Mouse (Mus musculus) MEL (cell line): ENCODE data around the gene Grb10. TPM values are rescaled to one million over a fixed set of nuclear protein-coding genes. Genes with fewer than 3 reads are reported as not detected.

ENCODE experiments used
- DNase-seq: peaks from one replicate; pipeline ENCODE4 v3.0.0; 2011; ENCODE audit warnings: low read depth, low spot score
- H3K27ac ChIP-seq: 2 replicates; pipeline ENCODE4 v1.5.1; 2012; ENCODE audit warnings: low read depth, mild to moderate bottlenecking, control low read depth, low read length, moderate library complexity; ENCODE audit not compliant: control insufficient read depth
- H3K27me3 ChIP-seq, 2 experiments: fragments of 150-350 bp in 1 of 2; sonication (generic) in 1 of 2; 2 replicates each; pipeline ENCODE4 v1.6.1; 2012; ENCODE audit warnings: low read length in 2 of 2, mild to moderate bottlenecking in 2 of 2, improper control_type of control experiment in 1 of 2, moderate library complexity in 1 of 2; ENCODE audit not compliant: insufficient read depth in 2 of 2, control insufficient read depth in 1 of 2
- H3K36me3 ChIP-seq, 2 experiments: 2 replicates each; pipeline ENCODE4 v1.6.1; 2012 to 2014; ENCODE audit warnings: low read length in 2 of 2, improper control_type of control experiment in 1 of 2, inconsistent platforms in 1 of 2, mild to moderate bottlenecking in 1 of 2; ENCODE audit not compliant: insufficient read depth in 2 of 2, control insufficient read depth in 1 of 2
- H3K4me1 ChIP-seq, 2 experiments: fragments of 150-350 bp in 1 of 2; sonication (generic) in 1 of 2; 2 replicates each; pipeline ENCODE4 v1.6.1; 2012; ENCODE audit warnings: low read length in 2 of 2, improper control_type of control experiment in 1 of 2, mild to moderate bottlenecking in 1 of 2; ENCODE audit not compliant: insufficient read depth in 2 of 2, control insufficient read depth in 1 of 2
- H3K4me3 ChIP-seq, 2 experiments: fragments of 150-350 bp in 1 of 2; sonication (generic) in 1 of 2; 2 replicates each; pipeline ENCODE4 v1.5.1; 2012; ENCODE audit warnings: low read depth in 2 of 2, low read length in 2 of 2, mild to moderate bottlenecking in 2 of 2, moderate library complexity in 2 of 2, control low read depth in 1 of 2, improper control_type of control experiment in 1 of 2; ENCODE audit not compliant: control insufficient read depth in 1 of 2, insufficient read depth in 1 of 2
- H3K79me2 ChIP-seq: 2 replicates; pipeline ENCODE4 v1.6.1; 2012; ENCODE audit warnings: mild to moderate bottlenecking, low read length, moderate library complexity; ENCODE audit not compliant: control insufficient read depth, poor library complexity, insufficient read depth
- H3K9ac ChIP-seq: 2 replicates; pipeline ENCODE4 v1.6.1; 2012; ENCODE audit warnings: low read depth, mild to moderate bottlenecking, control low read depth, low read length, moderate library complexity; ENCODE audit not compliant: control insufficient read depth, poor library complexity, severe bottlenecking
- H3K9me3 ChIP-seq: fragments of 150-350 bp; sonication (generic); replicated peaks from 2 replicates; pipeline ENCODE4 v1.6.1; 2012; ENCODE audit warnings: mild to moderate bottlenecking, low read length, improper control_type of control experiment, moderate library complexity; ENCODE audit not compliant: insufficient read depth
- CHD1 ChIP-seq: IDR thresholded peaks from 2 replicates; pipeline ENCODE4 v1.6.1; 2012; ENCODE audit warnings: low read depth, mild to moderate bottlenecking, inconsistent platforms, low read length, improper control_type of control experiment
- CHD2 ChIP-seq: IDR thresholded peaks from 2 replicates; pipeline ENCODE4 v1.6.1; 2011; ENCODE audit warnings: low read length, improper control_type of control experiment
- EP300 ChIP-seq, 2 experiments: IDR thresholded peaks; 2 replicates each; pipeline ENCODE4 v1.6.1; 2011; ENCODE audit warnings: improper control_type of control experiment in 2 of 2, low read length in 2 of 2, low read depth in 1 of 2, mild to moderate bottlenecking in 1 of 2
- GATA1 ChIP-seq: IDR thresholded peaks from 2 replicates; pipeline ENCODE4 v1.6.1; 2011; ENCODE audit warnings: low read depth, low read length, improper control_type of control experiment
- KAT2A ChIP-seq: conservative IDR thresholded peaks from 2 replicates; pipeline ENCODE4 v1.6.1; 2012; ENCODE audit warnings: low read depth, low read length, improper control_type of control experiment, inconsistent platforms
- MAFK ChIP-seq: IDR thresholded peaks from 2 replicates; pipeline ENCODE4 v1.6.1; 2011; ENCODE audit warnings: low read depth, mild to moderate bottlenecking, low read length, improper control_type of control experiment, borderline replicate concordance
- MAX ChIP-seq: IDR thresholded peaks from 2 replicates; pipeline ENCODE4 v1.6.1; 2011; ENCODE audit warnings: low read length, improper control_type of control experiment
- MYB ChIP-seq: IDR thresholded peaks from 2 replicates; pipeline ENCODE4 v1.6.1; 2011; ENCODE audit warnings: mild to moderate bottlenecking, low read depth, low read length, improper control_type of control experiment
- POLR2AphosphoS2 ChIP-seq: IDR thresholded peaks from 2 replicates; pipeline ENCODE4 v1.6.1; 2011; ENCODE audit warnings: low read length, improper control_type of control experiment
- POLR2AphosphoS5 ChIP-seq: IDR thresholded peaks from 2 replicates; pipeline ENCODE4 v1.6.1; 2012; ENCODE audit warnings: low read depth, borderline replicate concordance, mild to moderate bottlenecking, inconsistent platforms, low read length, moderate library complexity, mixed read lengths
- SIN3A ChIP-seq: IDR thresholded peaks from 2 replicates; pipeline ENCODE4 v1.6.1; 2012; ENCODE audit warnings: low read length, improper control_type of control experiment, inconsistent platforms
- SMC3 ChIP-seq: IDR thresholded peaks from 2 replicates; pipeline ENCODE4 v1.6.1; 2011; ENCODE audit warnings: low read depth, low read length, improper control_type of control experiment
- TBP ChIP-seq: IDR thresholded peaks from 2 replicates; pipeline ENCODE4 v1.8.0; 2011; ENCODE audit warnings: low read depth, low read length, improper control_type of control experiment
- TCF12 ChIP-seq: IDR thresholded peaks from 2 replicates; pipeline ENCODE4 v1.6.1; 2014; ENCODE audit warnings: low read depth, mild to moderate bottlenecking, inconsistent platforms, low read length, improper control_type of control experiment, moderate library complexity
- ZMIZ1 ChIP-seq: IDR thresholded peaks from 2 replicates; pipeline ENCODE4 v1.6.1; 2012; ENCODE audit warnings: low read depth, mild to moderate bottlenecking, inconsistent platforms, low read length, improper control_type of control experiment, moderate library complexity
- polyA plus RNA-seq, 2 experiments: library from polyadenylated mRNA; stranded (reverse) in 1 of 2; unstranded in 1 of 2; fragments of >175 nt in 1 of 2; fragments of >200 nt in 1 of 2; gene quantifications; 2 replicates each; pipeline versions ENCODE4 v1.2.1 to v1.2.4; 2012; ENCODE audit warnings: low replicate concordance in 2 of 2, low read depth in 1 of 2; ENCODE audit not compliant: insufficient read length in 2 of 2, insufficient read depth in 1 of 2, missing spikeins in 1 of 2
- total RNA-seq: library from RNA; depleted of rRNA; stranded (reverse); fragments of 300-350 nt; gene quantifications from 2 replicates; pipeline ENCODE4 v1.2.3, GENCODE M21; 2012

The Grb10 gene
- total and polyA plus RNA-seq, 3 experiments = not detected

DNA sequence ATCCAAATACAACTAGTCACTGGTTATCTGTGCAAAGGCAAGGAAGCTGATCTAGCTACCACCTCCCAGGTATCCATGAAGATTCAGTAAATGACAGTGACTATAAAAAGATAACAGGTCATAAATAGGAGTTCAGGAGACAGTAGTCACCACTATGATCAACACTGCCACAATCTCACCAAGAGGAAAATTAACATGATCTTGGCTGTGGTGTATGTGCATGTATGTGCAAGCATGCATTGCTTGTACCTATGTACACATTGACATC lies 94.5 kb downstream of the Grb10 start:
- peaks cover 0 to 3% of the 10 kb centered on the region in 2 experiments; a peak in 1 of 4 replicates for H3K4me1 ChIP-seq
- H3K4me3 ChIP-seq = no peak overlapping the region
- DNase-seq = no peak

GRCm38 (mm10) chr11:11943240-11944081 lies 95.0 kb downstream of the Grb10 start:
- H3K4me1 ChIP-seq = peaks cover 0 to 3% of the 10 kb centered on the region in 2 experiments; a peak in 1 of 4 replicates
- no peaks in the 10 kb centered on the region for H3K79me2 ChIP-seq
- no peaks in the 10 kb centered on the region for H3K9me3 ChIP-seq
- H3K27ac ChIP-seq = no peak overlapping the region
- H3K27me3 ChIP-seq = peaks cover 0 to 2% of the 10 kb centered on the region in 2 experiments; a peak in 2 of 4 replicates
- H3K9ac ChIP-seq = no peak overlapping the region
- no peak for DNase-seq
- no peak overlapping the region for H3K4me3 ChIP-seq
- TF ChIP-seq POLR2AphosphoS5 = no peak
- TF ChIP-seq SMC3 = no peak
- no peak for TF ChIP-seq GATA1
- TF ChIP-seq MAFK = no peak
- TF ChIP-seq EP300 (IDR thresholded peaks at IDR 0.05; ENCODE audit: low read depth in 1 of 2, low read length in 2 of 2) = no peak
- TF ChIP-seq CHD1 = no peak
- TF ChIP-seq MAX = no peak
- no peak for TF ChIP-seq TCF12
- no peak for TF ChIP-seq KAT2A
- no peak for TF ChIP-seq SIN3A
- TF ChIP-seq TBP = no peak
- no peak for TF ChIP-seq POLR2AphosphoS2
- no peak for TF ChIP-seq CHD2
- TF ChIP-seq ZMIZ1 = no peak
- no peaks in the 10 kb centered on the region for H3K36me3 ChIP-seq

More for the DNA sequence above, 94.5 kb downstream of the Grb10 start:
- no peaks in the 10 kb centered on the region for H3K36me3 ChIP-seq
- no peak for TF ChIP-seq MYB
- no peaks in the 10 kb centered on the region for H3K9me3 ChIP-seq
- H3K27me3 ChIP-seq = peaks cover 0 to 2% of the 10 kb centered on the region in 2 experiments; a peak in 2 of 4 replicates
- no peaks in the 10 kb centered on the region for H3K79me2 ChIP-seq
- H3K27ac ChIP-seq = no peak overlapping the region
- H3K9ac ChIP-seq = no peak overlapping the region
